Mouse (Mus musculus) central nervous system, embryonic 11.5 days (tissue): Measurements from ENCODE around the gene Gm3633. TPM values are rescaled to one million over a fixed set of nuclear protein-coding genes. Genes with fewer than 3 reads are reported as not detected.

Experiments used
- polyA plus RNA-seq: library from polyadenylated mRNA; depleted of rRNA; stranded (reverse); fragments of >200 nt; gene quantifications from 2 replicates; pipeline ENCODE4 v1.2.3, GENCODE M21; 2012; rRNA removed

Gene Gm3633
- polyA plus RNA-seq = not detected in 2 replicates

GRCm38 (mm10) chr14:42641817-42642216, at the start of gene Gm3633:
TSS of gene Gm3633 (minus strand) at chr14:42641917.

GRCm38 (mm10) chr14:42655638-42656037, 13.9 kb upstream of the Gm3633 start, which contains the start of gene Gm10378:
TSS of gene Gm10378 (plus strand) at chr14:42655938.

GRCm38 (mm10) chr14:42599782-42600181, 41.9 kb downstream of the Gm3633 start, which contains the start of gene Gm17124:
TSS of gene Gm17124 (minus strand) at chr14:42599882.

Other genes with a start within 250 kb of the Gm3633 start
- not detected in 2 replicates for gene Gm8005, start 202.2 kb downstream of the Gm3633 start, polyA plus RNA-seq
- not detected in 2 replicates for gene Gm8011, start 178.0 kb downstream of the Gm3633 start, polyA plus RNA-seq
- not detected in 2 replicates for gene Gm8020, start 139.6 kb downstream of the Gm3633 start, polyA plus RNA-seq
- not detected in 2 replicates for gene Gm8024, start 117.6 kb downstream of the Gm3633 start, polyA plus RNA-seq
- gene Gm17124, start 42.0 kb downstream of the Gm3633 start, polyA plus RNA-seq = not detected in 2 replicates
- not detected in 2 replicates for gene Gm10378, start 14.0 kb upstream of the Gm3633 start, polyA plus RNA-seq
- not detected in 2 replicates for gene Gm3015, start 126.9 kb upstream of the Gm3633 start, polyA plus RNA-seq
- not detected in 2 replicates for gene Gm10377, start 156.1 kb upstream of the Gm3633 start, polyA plus RNA-seq
- gene Gm21977, start 211.6 kb upstream of the Gm3633 start, polyA plus RNA-seq = not detected in 2 replicates